Comparison of ENCODE assay signal across 8 mouse cellular contexts in the genomic region with DNA sequence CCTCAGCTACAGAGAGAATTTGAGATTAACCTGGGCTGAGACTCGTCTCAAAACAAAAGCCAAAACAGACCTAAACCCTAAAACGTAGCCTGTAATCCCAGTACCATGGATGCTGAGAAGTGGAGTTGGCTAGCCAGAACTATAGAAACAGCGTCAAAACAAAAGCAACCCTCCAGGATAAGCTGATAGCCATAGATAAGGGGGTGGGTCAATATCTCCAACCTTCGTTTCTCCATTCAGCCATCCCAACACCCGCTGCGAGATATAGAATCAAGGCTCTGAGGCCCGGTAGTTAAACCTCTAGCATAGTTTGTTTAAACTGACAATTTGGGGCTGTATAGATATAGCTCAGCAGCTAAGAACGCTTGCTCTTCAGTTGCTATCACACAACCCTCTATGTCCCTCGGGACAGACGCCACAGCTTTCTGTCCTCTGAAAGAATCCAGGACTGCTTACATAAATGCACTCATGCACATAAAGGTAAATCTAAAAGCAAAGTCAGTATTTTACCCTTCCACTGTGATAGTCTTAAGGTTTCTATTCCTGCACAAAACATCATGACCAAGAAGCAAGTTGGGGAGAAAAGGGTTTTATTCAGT. TPM values are rescaled to one million over a fixed set of nuclear protein-coding genes. Genes with fewer than 3 reads are reported as not detected.
DNase-seq lines count a peak whose midpoint lies in the region; ATAC-seq and TF ChIP-seq lines count a peak whose summit lies in the region.

No protein-coding gene starts in this region.

- peak overlapping the region; percentile 78 for H3K27ac ChIP-seq in lung, postnatal 0 days (ENCODE audit: low read length)
- peak overlapping the region; percentile 9; the same call in 1 of the 2 replicates for H3K27ac ChIP-seq in embryonic fibroblast, embryonic 13.5 days (ENCODE audit: insufficient read depth, low read length)
- peak overlapping the region; percentile 87 for H3K27ac ChIP-seq in limb, embryonic 12.5 days
- peak overlapping the region; percentile 76 for H3K27ac ChIP-seq in neural tube, embryonic 15.5 days (replicated peaks)

- no peak for TF ChIP-seq CTCF in lung, postnatal 0 days (IDR thresholded peaks at IDR 0.05)
- no peak for TF ChIP-seq CTCF in embryonic fibroblast, embryonic 13.5 days (IDR thresholded peaks at IDR 0.05; ENCODE audit: borderline replicate concordance, insufficient read depth, low read length)

- TF ChIP-seq POLR2A in embryonic fibroblast, embryonic 13.5 days (IDR thresholded peaks at IDR 0.05; ENCODE audit: low read depth, low read length), result no peak

- H3K9me3 ChIP-seq in lung, postnatal 0 days (ENCODE audit: low read length), result no peaks in the 10 kb centered on the region
- no peaks in the 10 kb centered on the region for H3K9me3 ChIP-seq in limb, embryonic 12.5 days
- no peaks in the 10 kb centered on the region for H3K9me3 ChIP-seq in neural tube, embryonic 15.5 days (replicated peaks)

- no peak overlapping the region for H3K4me3 ChIP-seq in lung, postnatal 0 days (ENCODE audit: low read depth, low read length)
- no peak overlapping the region for H3K4me3 ChIP-seq in embryonic fibroblast, embryonic 13.5 days (ENCODE audit: insufficient read depth, low read length)
- peak overlapping the region; percentile 62; the same call in 1 of the 2 replicates for H3K4me3 ChIP-seq in limb, embryonic 12.5 days (replicated peaks)
- no peak overlapping the region for H3K4me3 ChIP-seq in neural tube, embryonic 15.5 days (replicated peaks)

- no peaks in the 10 kb centered on the region for H3K27me3 ChIP-seq in lung, postnatal 0 days (replicated peaks; ENCODE audit: insufficient read depth, low read length)
- H3K27me3 ChIP-seq in limb, embryonic 12.5 days, result no peaks in the 10 kb centered on the region
- H3K27me3 ChIP-seq in neural tube, embryonic 15.5 days (replicated peaks), result no peaks in the 10 kb centered on the region

- WGBS in lung, postnatal 0 days, result 37% methylated on average over 10 of the region's 10 CpGs
- WGBS in limb, embryonic 12.5 days, result 42% methylated on average over 10 of the region's 10 CpGs
- WGBS in neural tube, embryonic 15.5 days, result 42% methylated on average over 10 of the region's 10 CpGs

- peaks cover 15% of the 10 kb centered on the region; the same call in 1 of the 2 replicates for H3K36me3 ChIP-seq in lung, postnatal 0 days (ENCODE audit: insufficient read depth, low read length)
- peaks cover 38% of the 10 kb centered on the region for H3K36me3 ChIP-seq in limb, embryonic 12.5 days
- H3K36me3 ChIP-seq in neural tube, embryonic 15.5 days, result peaks cover 32% of the 10 kb centered on the region

- no peak overlapping the region for H3K9ac ChIP-seq in lung, postnatal 0 days (replicated peaks; ENCODE audit: low read depth)
- 0 out of 2 replicates have a peak overlapping the region, but pooled peaks have one; percentile 18 for H3K9ac ChIP-seq in limb, embryonic 12.5 days (replicated peaks)
- no peak overlapping the region for H3K9ac ChIP-seq in neural tube, embryonic 15.5 days (replicated peaks)

- DNase-seq in lung, postnatal 0 days (ENCODE audit: low spot score), result no peak
- DNase-seq in lung, postnatal 14 days, result no peak
- DNase-seq in retina, embryonic 14.5 days (ENCODE audit: low spot score), result no peak
- DNase-seq in kidney, postnatal 14 days, result no peak

- peak overlapping the region; percentile 79; the same call in 1 of the 2 replicates for H3K4me2 ChIP-seq in lung, postnatal 0 days (replicated peaks; ENCODE audit: low read depth, low read length)
- H3K4me2 ChIP-seq in limb, embryonic 12.5 days, result peak overlapping the region; percentile 80
- H3K4me2 ChIP-seq in neural tube, embryonic 15.5 days, result peak overlapping the region; percentile 85

- peaks cover 9% of the 10 kb centered on the region; the same call in 1 of the 2 replicates for H3K4me1 ChIP-seq in lung, postnatal 0 days (ENCODE audit: insufficient read depth, low read depth, low read length)
- peaks cover 7% of the 10 kb centered on the region for H3K4me1 ChIP-seq in embryonic fibroblast, embryonic 13.5 days (ENCODE audit: control insufficient read depth, insufficient read depth, low read length)
- H3K4me1 ChIP-seq in limb, embryonic 12.5 days (replicated peaks), result peaks cover 23% of the 10 kb centered on the region
- H3K4me1 ChIP-seq in neural tube, embryonic 15.5 days, result peaks cover 35% of the 10 kb centered on the region

- TF ChIP-seq EP300 in lung, postnatal 0 days (IDR thresholded peaks at IDR 0.05), result no peak

- ATAC-seq in lung, postnatal 0 days, result no peak
- no peak for ATAC-seq in limb, embryonic 12.5 days (ENCODE audit: insufficient number of reproducible peaks, insufficient read depth, low FRiP score, low TSS enrichment, low read depth)
- no peak for ATAC-seq in neural tube, embryonic 15.5 days (ENCODE audit: low FRiP score)
- ATAC-seq in cerebellum, adult (ENCODE audit: insufficient number of reproducible peaks, low FRiP score, low TSS enrichment), result no peak

RNA-seq across cellular contexts. Expression of gene Slc25a17, which starts 0.9 kb away (rescaled TPM):
- polyA plus RNA-seq in lung, postnatal 0 days (2015; fragmentation: Nextera tagmentation; extraction: Ambion mirVana), result 96.7 and 97.3 TPM in 2 replicates
- 89.1 and 93.1 TPM in 2 replicates for polyA plus RNA-seq in embryonic fibroblast, embryonic 13.5 days (2011; ENCODE audit: insufficient read length, low read depth, missing spikeins)
- polyA plus RNA-seq in limb, embryonic 12.5 days (2016; fragmentation: Nextera tagmentation; extraction: Ambion mirVana), result 109 and 111 TPM in 2 replicates
- polyA plus RNA-seq in neural tube, embryonic 15.5 days (2015; fragmentation: Nextera tagmentation; extraction: Ambion mirVana), result 129 and 134 TPM in 2 replicates

RNA-seq across cellular contexts. Expression of gene St13, which starts 38.4 kb away (rescaled TPM):
- polyA plus RNA-seq in lung, postnatal 0 days (2015; fragmentation: Nextera tagmentation; extraction: Ambion mirVana), result 87.1 and 99.2 TPM in 2 replicates
- polyA plus RNA-seq in embryonic fibroblast, embryonic 13.5 days (2011; ENCODE audit: insufficient read length, low read depth, missing spikeins), result 337 and 357 TPM in 2 replicates
- polyA plus RNA-seq in limb, embryonic 12.5 days (2016; fragmentation: Nextera tagmentation; extraction: Ambion mirVana), result 200 and 207 TPM in 2 replicates
- 185 and 188 TPM in 2 replicates for polyA plus RNA-seq in neural tube, embryonic 15.5 days (2015; fragmentation: Nextera tagmentation; extraction: Ambion mirVana)

RNA-seq across cellular contexts. Expression of gene Xpnpep3, which starts 38.4 kb away (rescaled TPM):
- polyA plus RNA-seq in lung, postnatal 0 days (2015; fragmentation: Nextera tagmentation; extraction: Ambion mirVana), result 4.8 and 6.3 TPM in 2 replicates
- polyA plus RNA-seq in embryonic fibroblast, embryonic 13.5 days (2011; ENCODE audit: insufficient read length, low read depth, missing spikeins), result 12.4 and 21.8 TPM in 2 replicates
- 11.6 and 13.2 TPM in 2 replicates for polyA plus RNA-seq in limb, embryonic 12.5 days (2016; fragmentation: Nextera tagmentation; extraction: Ambion mirVana)
- 8.1 and 10.9 TPM in 2 replicates for polyA plus RNA-seq in neural tube, embryonic 15.5 days (2015; fragmentation: Nextera tagmentation; extraction: Ambion mirVana)

RNA-seq across cellular contexts. Expression of gene Dnajb7, which starts 46.6 kb away (rescaled TPM):
- 0.53 and 0.81 TPM in 2 replicates for polyA plus RNA-seq in lung, postnatal 0 days (2015; fragmentation: Nextera tagmentation; extraction: Ambion mirVana)
- polyA plus RNA-seq in embryonic fibroblast, embryonic 13.5 days (2011; ENCODE audit: insufficient read length, low read depth, missing spikeins), result not detected in 2 replicates
- polyA plus RNA-seq in limb, embryonic 12.5 days (2016; fragmentation: Nextera tagmentation; extraction: Ambion mirVana), result 2.8 and 3.4 TPM in 2 replicates
- polyA plus RNA-seq in neural tube, embryonic 15.5 days (2015; fragmentation: Nextera tagmentation; extraction: Ambion mirVana), result 1.9 and 2.3 TPM in 2 replicates

Comparison
In these comparisons a context has a peak if more than half of its experiments do, and no peak if none do; other contexts are left out.
1. H3K27ac ChIP-seq: peak in every context shown above with its lines; median percentile 87 in limb, embryonic 12.5 days; 78 in lung, postnatal 0 days; 76 in neural tube, embryonic 15.5 days; 9 in embryonic fibroblast, embryonic 13.5 days.